Mouse (Mus musculus): Measurements from ENCODE around the gene Msh5.

DNA sequence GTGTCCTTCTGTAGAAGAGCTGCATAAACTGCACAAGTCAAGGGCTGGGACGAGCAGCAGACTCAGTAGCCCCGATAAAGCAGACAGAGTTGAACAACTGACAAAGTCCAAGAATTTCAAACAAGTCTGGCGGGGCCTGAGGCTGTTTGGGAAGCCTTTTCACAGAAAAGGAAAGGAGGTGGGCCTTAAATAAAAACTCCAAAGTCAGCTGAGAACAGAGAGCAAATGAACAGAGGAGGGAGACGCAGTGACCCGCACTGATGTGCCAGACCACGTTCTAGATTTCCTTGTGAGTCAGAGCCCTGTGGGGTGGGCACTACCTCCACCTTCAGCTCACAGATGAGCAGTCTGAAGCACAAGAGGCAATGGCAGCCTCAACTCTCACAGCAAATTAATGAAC is 11.6 kb downstream of the Msh5 start:
- TF ChIP-seq POLR2A (IDR thresholded peaks at IDR 0.05; ENCODE audit: low read depth, low read length) (no peak), CTCF (conservative IDR thresholded peaks at IDR 0.05; ENCODE audit: insufficient read depth, insufficient read length, low read depth, low read length) (no peak)

All from kidney, adult 2 months (tissue).